Comparison of ENCODE assay signal across 9 mouse cellular contexts in genomic region chr11:120423569-120424295, GRCm38 (mm10). TPM values are rescaled to one million over a fixed set of nuclear protein-coding genes. Genes with fewer than 3 reads are reported as not detected.
A peak's percentile ranks its signal among the peaks of the same experiment; 100 is the strongest.
DNase-seq lines count a peak whose midpoint lies in the region; ATAC-seq lines count a peak whose summit lies in the region.
"Had no signal": no experiment of that assay in that cellular context is flagged by ENCODE, and none has a peak within 500 bp of the region (broad histone marks: within the 10 kb centered on the region; RNA-seq: fewer than 3 reads in every experiment).

No protein-coding gene starts in this region.

- H3K36me3 ChIP-seq in forebrain, embryonic 13.5 days (ENCODE audit: poor library complexity, severe bottlenecking): peaks cover 90% of the 10 kb centered on the region
- H3K36me3 ChIP-seq in forebrain, embryonic 15.5 days: peaks cover 72% of the 10 kb centered on the region

- no peaks in the 10 kb centered on the region for H3K9me3 ChIP-seq in forebrain, embryonic 13.5 days (replicated peaks)
- no peaks in the 10 kb centered on the region for H3K9me3 ChIP-seq in forebrain, embryonic 15.5 days
- H3K9me3 ChIP-seq: megakaryocyte, embryonic 14.5 days had no signal

- no peak overlapping the region for H3K4me3 ChIP-seq in forebrain, embryonic 13.5 days
- no peak overlapping the region for H3K4me3 ChIP-seq in forebrain, embryonic 15.5 days
- H3K4me3 ChIP-seq: megakaryocyte, embryonic 14.5 days had no signal

- no peak overlapping the region for H3K9ac ChIP-seq in forebrain, embryonic 13.5 days
- H3K9ac ChIP-seq in forebrain, embryonic 15.5 days (replicated peaks): no peak overlapping the region

- intact Hi-C loops in heart, postnatal 36 days (cut with DNase I): loop anchor here (2.0 kb wide), 3 partner anchors 13 to 313 kb away; no protein-coding TSS in a partner anchor

- peak; percentile 33; the same call in 1 of the 2 replicates for ATAC-seq in forebrain, embryonic 13.5 days
- ATAC-seq in forebrain, embryonic 15.5 days (replicated peaks): no peak

- peak; percentile 66 for DNase-seq in adrenal gland, adult 2 months
- DNase-seq in embryo, embryonic 11.5 days (ENCODE audit: low read depth, low spot score): peak; percentile 72
- peak; percentile 52 to 69 for DNase-seq in heart, postnatal 36 days
- peak; percentile 19 to 61 for DNase-seq in layer of hippocampus, adult 8-10 months (ENCODE audit: low spot score in 2 of 2)
- peak; percentile 40 to 66 for DNase-seq in lung, postnatal 4 days
- peak; percentile 42 to 78 for DNase-seq in spleen, postnatal 4 days (ENCODE audit: low spot score in 2 of 2)

- H3K27me3 ChIP-seq in forebrain, embryonic 13.5 days: no peaks in the 10 kb centered on the region
- no peaks in the 10 kb centered on the region for H3K27me3 ChIP-seq in forebrain, embryonic 15.5 days
- H3K27me3 ChIP-seq: megakaryocyte, embryonic 14.5 days had no signal

- H3K27ac ChIP-seq in forebrain, embryonic 13.5 days: no peak overlapping the region
- no peak overlapping the region for H3K27ac ChIP-seq in forebrain, embryonic 15.5 days (replicated peaks)

- WGBS in forebrain, embryonic 13.5 days: 71% methylated on average over 9 of the region's 9 CpGs
- 69% methylated on average over 9 of the region's 9 CpGs for WGBS in forebrain, embryonic 15.5 days

- no peak overlapping the region for H3K4me2 ChIP-seq in forebrain, embryonic 13.5 days
- no peak overlapping the region for H3K4me2 ChIP-seq in forebrain, embryonic 15.5 days (replicated peaks)

- H3K4me1 ChIP-seq in forebrain, embryonic 13.5 days: no peaks in the 10 kb centered on the region
- H3K4me1 ChIP-seq in forebrain, embryonic 15.5 days: no peaks in the 10 kb centered on the region

RNA-seq across cellular contexts. Expression of gene Nploc4, which starts 13.8 kb away (rescaled TPM):
- polyA plus RNA-seq in forebrain, embryonic 13.5 days (2015; fragmentation: Nextera tagmentation; extraction: Ambion mirVana): 33.6 and 33.9 TPM in 2 replicates
- polyA plus RNA-seq in forebrain, embryonic 15.5 days (2015; fragmentation: Nextera tagmentation; extraction: Ambion mirVana): 34.8 and 35.2 TPM in 2 replicates
- 100 to 1,000 TPM in 1 of 2 experiments, 10 to 100 TPM in 1; 76.6 to 108 TPM for total RNA-seq in adrenal gland, adult 2 months (2021)
- 129 and 132 TPM in 2 replicates for polyA plus RNA-seq in adrenal gland, adult 2 months (2012; rRNA removed)
- 10 to 100 TPM; 60.4 to 62.2 TPM for total RNA-seq in heart, postnatal 36 days (2021)
- total RNA-seq in layer of hippocampus, adult 8-10 months (2022): 10 to 100 TPM; 62.8 to 68.5 (median 66.1) TPM

RNA-seq across cellular contexts. Expression of gene Tspan10, which starts 18.7 kb away (rescaled TPM):
- polyA plus RNA-seq in forebrain, embryonic 13.5 days (2015; fragmentation: Nextera tagmentation; extraction: Ambion mirVana): not detected in 2 replicates
- not detected in 2 replicates for polyA plus RNA-seq in forebrain, embryonic 15.5 days (2015; fragmentation: Nextera tagmentation; extraction: Ambion mirVana)
- 1 to 10 TPM in 1 of 2 experiments, not detected in 1; 3.4 TPM for total RNA-seq in adrenal gland, adult 2 months (2021)
- 0.06 TPM in 1 of 2 replicates, not detected in the other for polyA plus RNA-seq in adrenal gland, adult 2 months (2012; rRNA removed)
- 1 to 10 TPM in 1 of 2 experiments, under 1 TPM in 1; 0.35 to 1.2 TPM for total RNA-seq in heart, postnatal 36 days (2021)
- 1 to 10 TPM in 1 of 4 experiments, not detected in 3; 2.4 TPM for total RNA-seq in layer of hippocampus, adult 8-10 months (2022)

RNA-seq across cellular contexts. Expression of gene Pde6g, which starts 29.6 kb away (rescaled TPM):
- 0.19 and 0.20 TPM in 2 replicates for polyA plus RNA-seq in forebrain, embryonic 13.5 days (2015; fragmentation: Nextera tagmentation; extraction: Ambion mirVana)
- 0.18 TPM in 1 of 2 replicates, not detected in the other for polyA plus RNA-seq in forebrain, embryonic 15.5 days (2015; fragmentation: Nextera tagmentation; extraction: Ambion mirVana)
- under 1 TPM in 1 of 2 experiments, not detected in 1; 0.31 TPM for total RNA-seq in adrenal gland, adult 2 months (2021)
- 0.48 and 0.49 TPM in 2 replicates for polyA plus RNA-seq in adrenal gland, adult 2 months (2012; rRNA removed)
- under 1 TPM in 1 of 2 experiments, not detected in 1; 0.75 TPM for total RNA-seq in heart, postnatal 36 days (2021)
- under 1 TPM in 3 of 4 experiments, not detected in 1; 0.38 to 0.91 (median 0.50) TPM for total RNA-seq in layer of hippocampus, adult 8-10 months (2022)

RNA-seq across cellular contexts. Expression of gene Oxld1, which starts 34.1 kb away (rescaled TPM):
- polyA plus RNA-seq in forebrain, embryonic 13.5 days (2015; fragmentation: Nextera tagmentation; extraction: Ambion mirVana): 9.2 and 10.7 TPM in 2 replicates
- polyA plus RNA-seq in forebrain, embryonic 15.5 days (2015; fragmentation: Nextera tagmentation; extraction: Ambion mirVana): 11.1 and 12.0 TPM in 2 replicates
- total RNA-seq in adrenal gland, adult 2 months (2021): 10 to 100 TPM; 25.8 to 37.1 TPM
- 48.7 and 81.2 TPM in 2 replicates for polyA plus RNA-seq in adrenal gland, adult 2 months (2012; rRNA removed)
- 10 to 100 TPM; 54.1 to 61.4 TPM for total RNA-seq in heart, postnatal 36 days (2021)
- total RNA-seq in layer of hippocampus, adult 8-10 months (2022): 10 to 100 TPM; 15.7 to 19.0 (median 17.2) TPM

RNA-seq across cellular contexts. Expression of gene Ccdc137, which starts 34.2 kb away (rescaled TPM):
- polyA plus RNA-seq in forebrain, embryonic 13.5 days (2015; fragmentation: Nextera tagmentation; extraction: Ambion mirVana): 30.9 and 31.3 TPM in 2 replicates
- polyA plus RNA-seq in forebrain, embryonic 15.5 days (2015; fragmentation: Nextera tagmentation; extraction: Ambion mirVana): 25.2 and 29.9 TPM in 2 replicates
- total RNA-seq in adrenal gland, adult 2 months (2021): 10 to 100 TPM; 24.6 to 33.0 TPM
- polyA plus RNA-seq in adrenal gland, adult 2 months (2012; rRNA removed): 8.3 and 12.0 TPM in 2 replicates
- 1 to 10 TPM; 5.9 to 6.4 TPM for total RNA-seq in heart, postnatal 36 days (2021)
- 10 to 100 TPM; 24.7 to 37.0 (median 27.4) TPM for total RNA-seq in layer of hippocampus, adult 8-10 months (2022)
